Mouse (Mus musculus) spleen, postnatal 14 days (tissue): ENCODE measurements around the gene Ttll9.

ENCODE experiments used
- DNase-seq, 2 experiments: peaks; one replicate each; pipeline ENCODE4 v3.0.0; 2021 to 2022; ENCODE audit warnings: low spot score in 2 of 2

The Ttll9 gene

GRCm38 (mm10) chr2:152962091-152962793 is at the start of gene Ttll9:
Ttll9 (plus strand) TSS chr2:152962485.
- DNase-seq = peak in 1 of 2 experiments; percentile 12

GRCm38 (mm10) chr2:152913471-152913870 is 48.8 kb upstream of the Ttll9 start:
- DNase-seq = no peak

- DNase-seq = peak; percentile 46 to 71
Measured at GRCm38 (mm10) chr2:152914310-152915120, 47.8 kb upstream of the Ttll9 start.

- no peak for DNase-seq
Measured at GRCm38 (mm10) chr2:152915453-152915852, 46.8 kb upstream of the Ttll9 start.

- no peak for DNase-seq
Measured at GRCm38 (mm10) chr2:152916111-152916510, 46.2 kb upstream of the Ttll9 start.

- no peak for DNase-seq
Measured at GRCm38 (mm10) chr2:152917671-152918070, 44.6 kb upstream of the Ttll9 start.

- DNase-seq = no peak
Measured at GRCm38 (mm10) chr2:152922376-152922775, 39.9 kb upstream of the Ttll9 start.

GRCm38 (mm10) chr2:152923621-152924020 is 38.7 kb upstream of the Ttll9 start:
- DNase-seq = no peak

- DNase-seq = no peak
Measured at GRCm38 (mm10) chr2:152924128-152924527, 38.2 kb upstream of the Ttll9 start.

- DNase-seq = no peak
Measured at GRCm38 (mm10) chr2:152924543-152924942, 37.7 kb upstream of the Ttll9 start.

GRCm38 (mm10) chr2:152925189-152925872 is 37.0 kb upstream of the Ttll9 start:
- DNase-seq = no peak

GRCm38 (mm10) chr2:152926896-152927295 is 35.4 kb upstream of the Ttll9 start:
- no peak for DNase-seq

- DNase-seq = no peak
Measured at GRCm38 (mm10) chr2:152927371-152927770, 34.9 kb upstream of the Ttll9 start.

- no peak for DNase-seq
Measured at GRCm38 (mm10) chr2:152928219-152928987, 33.9 kb upstream of the Ttll9 start.

GRCm38 (mm10) chr2:152928988-152929370 is 33.3 kb upstream of the Ttll9 start:
- DNase-seq = no peak

GRCm38 (mm10) chr2:152930276-152930675 is 32.0 kb upstream of the Ttll9 start:
- DNase-seq = no peak

GRCm38 (mm10) chr2:152931456-152932160 is 30.7 kb upstream of the Ttll9 start:
- no peak for DNase-seq

GRCm38 (mm10) chr2:152933048-152933447 is 29.2 kb upstream of the Ttll9 start, which contains the start of gene Foxs1:
Foxs1 (minus strand) TSS chr2:152933208.
- DNase-seq = no peak

GRCm38 (mm10) chr2:152933614-152934013 is 28.7 kb upstream of the Ttll9 start:
- peak in 1 of 2 experiments; percentile 42 for DNase-seq

- DNase-seq = peak in 1 of 2 experiments; percentile 36
Measured at GRCm38 (mm10) chr2:152939846-152940245, 22.4 kb upstream of the Ttll9 start.

GRCm38 (mm10) chr2:152941106-152941505 is 21.2 kb upstream of the Ttll9 start:
- no peak for DNase-seq
